Mouse (Mus musculus) ES-Bruce4 (cell line): ENCODE data around the gene Mrps34. TPM values are rescaled to one million over a fixed set of nuclear protein-coding genes. Genes with fewer than 3 reads are reported as not detected.

ENCODE experiments used
- H3K27ac ChIP-seq: 2 replicates; pipeline ENCODE4 v1.5.1; 2012; ENCODE audit warnings: low read length, inconsistent platforms; ENCODE audit not compliant: insufficient read depth
- H3K27me3 ChIP-seq: 2 replicates; pipeline ENCODE4 v1.6.1; 2012; ENCODE audit warnings: mild to moderate bottlenecking, low read length, inconsistent platforms; ENCODE audit not compliant: control insufficient read depth, poor library complexity, insufficient read depth, severe bottlenecking
- H3K36me3 ChIP-seq: 2 replicates; pipeline ENCODE4 v1.6.1; 2012; ENCODE audit warnings: inconsistent platforms, mild to moderate bottlenecking, low read length, moderate library complexity; ENCODE audit not compliant: control insufficient read depth, poor library complexity, insufficient read depth, severe bottlenecking
- H3K4me1 ChIP-seq: one replicate; pipeline ENCODE4 v1.8.1; 2011; ENCODE audit warnings: low read length; ENCODE audit not compliant: control insufficient read depth, insufficient read depth
- H3K4me3 ChIP-seq: 2 replicates; pipeline ENCODE4 v1.5.1; 2011; ENCODE audit warnings: low read depth, mild to moderate bottlenecking, low read length
- H3K9ac ChIP-seq: 2 replicates; pipeline ENCODE4 v1.6.1; 2012; ENCODE audit warnings: low read depth, mild to moderate bottlenecking, inconsistent platforms; ENCODE audit not compliant: poor library complexity, severe bottlenecking
- H3K9me3 ChIP-seq: replicated peaks from 2 replicates; pipeline ENCODE4 v1.6.1; 2012; ENCODE audit warnings: mild to moderate bottlenecking, low read length, inconsistent platforms; ENCODE audit not compliant: control insufficient read depth, poor library complexity, insufficient read depth, severe bottlenecking
- CTCF ChIP-seq: IDR thresholded peaks from one replicate; pipeline ENCODE4 v1.8.1; 2011; ENCODE audit warnings: low read depth, low read length
- EP300 ChIP-seq: IDR thresholded peaks from 2 replicates; pipeline ENCODE4 v1.6.1; 2011; ENCODE audit warnings: low read depth, low read length; ENCODE audit not compliant: insufficient read depth
- POLR2A ChIP-seq: IDR thresholded peaks from one replicate; pipeline ENCODE4 v1.8.1; 2011; ENCODE audit warnings: low read length; ENCODE audit not compliant: insufficient read depth
- polyA plus RNA-seq: library from polyadenylated mRNA; stranded (reverse); fragments of >200 nt; gene quantifications from 2 replicates; pipeline ENCODE4 v1.2.4, GENCODE M21; 2011; ENCODE audit warnings: low read depth; ENCODE audit not compliant: missing spikeins, insufficient read depth, insufficient read length

The Mrps34 gene
- polyA plus RNA-seq, 1 experiment = 29.9 TPM

- Histone ChIP-seq H3K4me1 (no peaks in the 10 kb centered on the region), H3K27me3 (no peaks in the 10 kb centered on the region), H3K36me3 (peaks cover under 1% of the 10 kb centered on the region; the same call in 1 of the 2 replicates), H3K4me3 (peak overlapping the region; percentile 77), H3K27ac (no peak overlapping the region; the same call in 1 of the 2 replicates), H3K9ac (peak overlapping the region; percentile 68), H3K9me3 (no peaks in the 10 kb centered on the region)
- TF ChIP-seq POLR2A = no peak
- no peak for TF ChIP-seq EP300
- no peak for TF ChIP-seq CTCF
Measured at GRCm38 (mm10) chr17:24895571-24896240, 790 bp downstream of the Mrps34 start.

- H3K27ac ChIP-seq = peak within 1 kb of the TSS; percentile 69
- peak within 1 kb of the TSS; percentile 68 for H3K9ac ChIP-seq
- no peaks in the 10 kb centered on the region for H3K4me1 ChIP-seq
- H3K36me3 ChIP-seq = peaks cover 3% of the 10 kb centered on the region; the same call in 1 of the 2 replicates
- TF ChIP-seq EP300 (0 out of 2 replicates have a peak, but pooled peaks have one; percentile 5), POLR2A (peak; percentile 19), CTCF (no peak)
- peak within 1 kb of the TSS; percentile 92 for H3K4me3 ChIP-seq
- H3K9me3 ChIP-seq = no peaks in the 10 kb centered on the region
- H3K27me3 ChIP-seq = no peaks in the 10 kb centered on the region
Measured at GRCm38 (mm10) chr17:24896241-24896992, 1.5 kb downstream of the Mrps34 start, which contains the start of gene Nme3. Nme3 (plus strand) TSS chr17:24896500.

GRCm38 (mm10) chr17:24896993-24897269 lies 2.0 kb downstream of the Mrps34 start:
- Histone ChIP-seq H3K4me3 (peak overlapping the region; percentile 92), H3K27ac (peak overlapping the region; percentile 69; the same call in 1 of the 2 replicates), H3K27me3 (no peaks in the 10 kb centered on the region), H3K36me3 (peaks cover 8% of the 10 kb centered on the region; the same call in 1 of the 2 replicates), H3K4me1 (no peaks in the 10 kb centered on the region), H3K9ac (peak overlapping the region; percentile 68), H3K9me3 (no peaks in the 10 kb centered on the region)
- TF ChIP-seq CTCF (no peak), EP300 (no peak), POLR2A (no peak)

GRCm38 (mm10) chr17:24897600-24897999 lies 2.7 kb downstream of the Mrps34 start:
- no peak for TF ChIP-seq CTCF
- TF ChIP-seq EP300 = no peak
- no peak for TF ChIP-seq POLR2A
- no peak overlapping the region for H3K4me3 ChIP-seq
- no peak overlapping the region for H3K27ac ChIP-seq
- H3K27me3 ChIP-seq = no peaks in the 10 kb centered on the region
- no peaks in the 10 kb centered on the region for H3K9me3 ChIP-seq
- H3K9ac ChIP-seq = no peak overlapping the region
- peaks cover 8% of the 10 kb centered on the region; the same call in 1 of the 2 replicates for H3K36me3 ChIP-seq
- no peaks in the 10 kb centered on the region for H3K4me1 ChIP-seq

- Histone ChIP-seq H3K4me3 (no peak overlapping the region), H3K9ac (no peak overlapping the region), H3K27ac (no peak overlapping the region)
Measured at GRCm38 (mm10) chr17:24898041-24898854, 3.3 kb downstream of the Mrps34 start.

More at GRCm38 (mm10) chr17:24898041-24898854, 3.3 kb downstream of the Mrps34 start:
- H3K9me3 ChIP-seq = no peaks in the 10 kb centered on the region
- H3K36me3 ChIP-seq = peaks cover 8% of the 10 kb centered on the region; the same call in 1 of the 2 replicates
- TF ChIP-seq CTCF (no peak), EP300 (no peak), POLR2A (no peak)
- no peaks in the 10 kb centered on the region for H3K4me1 ChIP-seq
- no peaks in the 10 kb centered on the region for H3K27me3 ChIP-seq
